Mouse (Mus musculus) T-helper 17 cell (primary cell): Measurements from ENCODE around the gene Shisa4.
"Not testable (repeated sequence)": the region's sequence is repeated elsewhere in the genome, so short reads cannot be mapped to it uniquely, and the experiment has no call there.

Source experiments
- in situ Hi-C, 2 experiments: fragments of 300-600 bp; cut with MboI, MseI; formaldehyde crosslinking; loops; 1 replicate in 1 of 2; 2 replicates in 1 of 2; pipeline ENCODE4 v1.15.1; 2025; ENCODE audit warnings: high pct_unique_total_duplicates in 2 of 2

The Shisa4 gene

DNA sequence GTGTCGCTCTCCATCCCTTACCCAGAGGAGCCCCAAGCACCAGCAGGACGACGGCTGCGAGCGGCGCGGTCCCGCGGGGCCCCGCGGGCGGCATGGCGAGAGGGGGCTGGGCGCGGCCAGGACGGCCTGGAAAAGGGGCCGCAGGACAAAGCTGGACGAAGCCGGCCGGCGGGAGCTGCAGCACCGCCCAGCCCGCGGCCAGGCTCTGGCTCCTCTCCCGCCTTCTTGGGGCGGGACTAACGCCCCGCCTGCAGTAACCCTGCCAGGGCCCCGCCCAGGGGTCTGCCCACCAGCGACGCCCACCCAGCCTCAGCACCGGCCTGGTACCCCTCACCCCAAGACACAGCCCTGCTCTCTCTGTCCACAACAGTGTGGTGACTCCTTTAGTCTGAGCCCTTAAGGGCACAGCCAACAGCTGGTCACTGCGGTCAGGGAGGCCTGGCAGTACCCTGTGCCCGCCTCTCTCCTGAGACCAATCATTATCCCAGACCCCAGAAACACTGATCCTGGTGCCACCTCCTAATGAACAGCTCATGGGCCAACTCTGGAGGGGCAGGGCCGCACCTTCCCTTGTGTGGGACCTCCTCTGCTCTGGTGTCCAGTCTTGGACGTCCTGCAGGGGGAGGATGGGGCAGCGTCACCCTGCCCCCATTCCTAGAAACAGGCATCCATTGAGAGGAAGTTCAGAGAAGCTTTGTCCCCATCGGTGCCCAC is at the start of gene Shisa4:
Gene Shisa4 (minus strand): TSS at position 370 of the 714 bp plus-strand sequence.
- in situ Hi-C loops, result no loop called here

DNA sequence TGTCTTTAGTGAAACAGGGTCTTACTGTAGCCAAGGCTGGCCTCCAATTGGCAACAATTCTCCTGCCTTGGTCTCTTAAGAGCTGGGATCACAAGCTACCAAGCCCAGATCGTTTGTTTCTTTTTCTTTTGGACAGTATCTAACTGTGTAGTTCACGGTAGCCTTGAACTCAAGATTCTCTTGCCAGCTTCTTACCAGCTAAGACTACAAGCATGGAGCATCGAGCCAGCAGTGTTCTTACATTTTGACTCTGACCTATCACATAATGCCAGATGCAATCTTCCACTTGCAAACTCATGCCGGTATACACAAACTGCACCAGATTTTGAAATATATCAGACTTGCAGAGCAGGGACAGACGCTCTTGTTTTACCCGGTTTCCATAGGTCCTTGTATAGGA is 47.7 kb upstream of the Shisa4 start:
- in situ Hi-C loops, result no loop called here

DNA sequence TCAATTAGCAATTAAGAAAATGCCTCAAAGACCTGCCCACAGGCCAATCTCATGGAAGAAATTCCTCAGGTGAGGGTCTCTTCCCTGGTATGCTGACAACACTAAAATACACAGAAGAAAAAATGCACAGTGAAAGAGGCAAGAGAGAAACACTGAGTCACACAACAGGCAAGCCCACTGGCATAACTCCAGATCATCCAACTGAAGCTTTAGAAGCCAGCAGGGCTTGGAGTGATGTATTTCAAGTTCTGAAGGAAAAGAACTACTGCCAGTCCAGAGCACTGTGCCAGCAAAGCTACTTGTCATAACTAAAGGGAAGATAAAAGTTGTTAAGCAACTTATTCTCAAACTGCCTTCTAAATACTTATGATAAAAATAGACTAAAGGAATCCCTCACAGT is 39.0 kb upstream of the Shisa4 start:
- in situ Hi-C loops, result loop anchor here in 1 of 2 experiments (10.0 kb wide), 1 partner anchor 819 kb away; no protein-coding TSS in a partner anchor

DNA sequence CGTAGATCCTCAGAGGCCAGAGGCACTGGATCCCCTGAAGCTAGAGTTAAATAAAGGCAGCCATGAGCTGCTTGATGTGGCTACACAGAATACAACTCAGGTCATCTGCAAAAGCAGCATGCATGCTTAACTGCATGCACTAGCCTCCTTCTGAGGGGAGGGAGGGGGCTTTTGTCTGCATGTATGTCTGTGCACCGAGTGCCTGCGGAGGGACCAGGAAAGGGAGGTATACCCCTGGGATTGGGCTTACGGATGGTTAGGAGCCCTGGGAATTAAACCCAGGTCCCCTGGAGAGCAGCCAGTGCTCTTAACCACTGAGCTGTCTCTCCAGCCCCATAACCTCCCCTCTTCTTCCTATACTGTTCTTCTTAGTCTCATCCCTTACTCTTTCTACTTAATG is 37.1 kb upstream of the Shisa4 start:
- in situ Hi-C loops, result loop anchor here in 1 of 2 experiments (10.0 kb wide), 1 partner anchor 817 kb away; no protein-coding TSS in a partner anchor

DNA sequence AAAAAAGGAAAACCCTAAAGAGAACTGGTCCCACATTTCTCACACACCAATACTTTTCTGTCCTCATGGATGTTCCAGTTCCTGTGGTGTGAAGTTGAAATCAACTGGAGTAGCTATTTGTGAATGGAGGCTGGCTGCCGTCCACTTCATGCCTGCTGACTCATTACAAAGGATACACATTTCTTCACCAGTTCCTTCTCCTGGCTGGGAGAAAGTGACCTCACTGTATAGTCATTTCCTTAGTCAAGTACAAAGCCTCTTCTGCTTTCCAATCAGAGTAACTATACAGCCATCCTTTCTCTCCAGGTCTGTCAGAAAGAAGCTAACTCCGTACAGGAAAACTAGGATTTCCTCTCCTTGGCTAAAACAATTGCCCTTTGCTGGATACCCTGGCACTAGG is 35.9 kb upstream of the Shisa4 start:
- in situ Hi-C loops, result loop anchor here in 1 of 2 experiments (10.0 kb wide), 1 partner anchor 816 kb away; no protein-coding TSS in a partner anchor

DNA sequence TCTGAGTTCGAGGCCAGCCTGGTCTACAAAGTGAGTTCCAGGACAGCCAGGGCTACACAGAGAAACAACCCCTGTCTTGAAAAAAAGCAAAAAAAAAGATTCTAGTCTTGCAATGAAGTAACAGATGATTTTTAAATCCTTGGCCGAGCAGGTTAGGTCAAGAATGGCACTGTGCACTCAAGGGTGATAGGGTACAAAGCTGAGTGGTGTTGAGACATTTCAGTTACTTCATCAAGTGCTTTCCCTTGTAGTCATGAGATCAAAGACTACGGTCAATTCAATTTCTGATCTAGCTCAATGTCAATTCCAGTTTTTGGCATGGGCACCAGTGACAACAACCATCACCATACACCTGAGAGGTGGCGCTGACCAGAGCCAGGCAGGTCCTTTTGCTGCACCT is 33.9 kb upstream of the Shisa4 start:
- in situ Hi-C loops, result no loop called here

DNA sequence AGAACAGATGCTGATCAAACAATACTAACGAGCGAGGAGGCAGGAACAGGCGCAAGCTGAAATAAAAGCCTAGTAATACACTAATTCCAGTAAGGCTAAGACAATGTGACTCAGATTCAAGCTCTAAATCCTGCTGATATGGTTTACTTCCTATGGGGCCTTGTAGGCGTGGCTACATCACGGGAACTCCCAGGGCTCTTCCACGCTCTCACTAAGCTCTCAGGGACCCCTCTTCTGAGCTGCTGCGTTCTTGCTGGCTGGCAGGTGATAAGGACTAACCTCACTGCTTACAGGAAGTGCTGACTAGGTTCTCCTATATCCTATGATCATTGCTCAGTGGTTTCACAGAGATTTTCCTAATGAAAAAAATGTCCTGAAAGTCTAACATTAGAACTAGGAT is 30.3 kb upstream of the Shisa4 start:
- in situ Hi-C loops, result no loop called here

DNA sequence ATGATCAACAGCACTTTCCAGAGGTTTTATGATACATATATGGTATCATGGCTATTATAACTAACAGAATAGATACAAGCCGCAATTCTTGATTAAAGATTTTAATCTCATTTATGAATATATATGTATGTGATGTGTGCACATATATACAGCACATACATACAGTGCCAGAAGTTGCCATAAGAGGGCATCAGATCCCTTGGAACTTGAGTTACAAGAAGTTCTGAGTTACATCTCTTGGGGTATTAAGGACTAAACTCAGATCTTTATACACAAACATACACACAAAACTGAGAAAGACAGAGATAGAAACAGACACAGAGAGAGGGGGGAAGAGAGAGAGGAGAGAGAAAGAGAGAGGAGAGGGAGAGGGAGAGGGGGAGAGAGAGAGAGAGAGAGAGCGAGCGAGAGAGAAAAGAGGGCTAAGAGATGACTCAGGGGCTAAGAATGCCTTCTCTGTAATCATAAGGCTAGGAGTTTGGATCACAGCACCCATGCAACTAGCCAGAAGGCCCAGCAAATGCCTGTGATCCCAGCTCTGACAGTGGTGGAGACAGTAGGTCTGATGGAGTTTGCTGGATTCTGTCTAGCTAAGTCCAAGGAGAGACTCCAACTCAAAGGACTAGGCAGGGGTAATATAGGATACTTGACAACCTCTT is 26.5 kb upstream of the Shisa4 start:
- in situ Hi-C loops, result no loop called here

DNA sequence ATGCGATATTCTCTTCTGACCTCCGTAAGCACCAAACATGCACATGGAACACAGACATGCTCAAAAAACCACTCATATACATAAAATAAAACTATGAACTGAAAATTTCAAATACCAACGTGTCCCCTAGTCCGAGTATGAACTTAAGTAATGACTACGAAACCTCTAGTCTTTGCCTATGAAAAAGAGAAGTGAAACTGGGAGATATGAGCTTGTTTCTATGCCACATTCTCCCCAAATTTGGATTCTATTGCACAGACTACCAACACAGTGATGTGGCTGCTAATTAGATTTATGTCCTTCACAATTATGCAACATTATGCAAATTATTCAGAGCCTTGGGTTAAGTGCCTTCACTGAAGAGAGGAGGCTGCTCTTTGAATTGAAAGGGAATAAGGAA is 24.4 kb upstream of the Shisa4 start:
- in situ Hi-C loops, result no loop called here

DNA sequence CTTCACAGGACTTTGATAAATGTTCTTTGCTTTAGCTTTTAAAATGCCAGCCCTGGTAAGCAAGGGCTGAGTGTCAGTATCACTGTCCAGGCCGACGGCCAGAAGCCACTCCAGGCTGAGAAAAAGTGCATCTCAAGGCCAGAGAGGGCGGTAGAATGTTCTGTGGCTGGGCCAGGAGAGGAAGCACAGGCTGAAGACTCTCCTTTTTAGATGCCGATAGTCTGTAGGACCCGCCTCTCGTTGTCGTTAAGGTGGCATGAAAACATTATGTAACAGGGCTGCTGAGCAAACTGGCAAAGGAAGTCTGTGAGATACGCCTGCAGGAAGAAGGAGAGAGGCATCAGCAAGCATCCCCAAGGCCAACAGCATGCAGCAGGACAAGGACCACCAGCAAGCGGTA is 10.1 kb upstream of the Shisa4 start:
- in situ Hi-C loops, result no loop called here

DNA sequence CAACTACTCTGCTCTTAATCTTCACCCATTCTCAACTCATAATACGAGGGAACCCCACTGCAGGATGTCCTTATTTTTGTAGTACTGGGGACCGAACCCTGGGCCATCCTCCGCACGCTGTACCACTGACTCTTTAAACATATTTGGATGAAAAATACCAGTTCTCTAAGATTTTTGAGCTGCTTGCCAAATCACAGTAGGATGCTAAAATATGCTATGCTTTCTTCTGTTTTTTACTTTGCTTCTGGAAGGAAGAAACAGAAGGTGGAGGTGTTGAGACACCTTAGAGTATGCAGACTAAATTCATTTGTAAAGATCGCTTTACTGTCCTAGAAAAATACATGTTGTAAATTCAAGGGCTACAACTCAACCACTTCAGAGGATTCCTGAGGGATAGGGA is 9.1 kb upstream of the Shisa4 start:
- in situ Hi-C loops, result no loop called here

DNA sequence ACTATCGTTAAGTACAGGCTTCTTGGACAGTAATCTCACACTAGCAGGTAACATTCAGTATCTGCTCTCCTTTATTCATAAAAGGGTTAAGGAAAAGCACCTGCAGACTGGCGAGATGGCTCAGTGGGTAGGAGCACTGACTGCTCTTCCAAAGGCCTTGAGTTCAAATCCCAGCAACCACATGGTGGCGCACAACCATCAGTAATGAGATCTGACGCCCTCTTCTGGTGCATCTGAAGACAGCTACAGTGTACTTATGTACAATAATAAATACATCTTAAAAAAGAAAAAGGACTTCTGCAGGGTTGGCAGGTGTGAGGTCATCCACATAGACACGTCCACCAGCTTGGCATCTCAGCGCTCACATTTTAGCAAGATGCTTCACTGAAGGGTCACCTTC is 6.5 kb upstream of the Shisa4 start:
- in situ Hi-C loops, result not testable (repeated sequence)

DNA sequence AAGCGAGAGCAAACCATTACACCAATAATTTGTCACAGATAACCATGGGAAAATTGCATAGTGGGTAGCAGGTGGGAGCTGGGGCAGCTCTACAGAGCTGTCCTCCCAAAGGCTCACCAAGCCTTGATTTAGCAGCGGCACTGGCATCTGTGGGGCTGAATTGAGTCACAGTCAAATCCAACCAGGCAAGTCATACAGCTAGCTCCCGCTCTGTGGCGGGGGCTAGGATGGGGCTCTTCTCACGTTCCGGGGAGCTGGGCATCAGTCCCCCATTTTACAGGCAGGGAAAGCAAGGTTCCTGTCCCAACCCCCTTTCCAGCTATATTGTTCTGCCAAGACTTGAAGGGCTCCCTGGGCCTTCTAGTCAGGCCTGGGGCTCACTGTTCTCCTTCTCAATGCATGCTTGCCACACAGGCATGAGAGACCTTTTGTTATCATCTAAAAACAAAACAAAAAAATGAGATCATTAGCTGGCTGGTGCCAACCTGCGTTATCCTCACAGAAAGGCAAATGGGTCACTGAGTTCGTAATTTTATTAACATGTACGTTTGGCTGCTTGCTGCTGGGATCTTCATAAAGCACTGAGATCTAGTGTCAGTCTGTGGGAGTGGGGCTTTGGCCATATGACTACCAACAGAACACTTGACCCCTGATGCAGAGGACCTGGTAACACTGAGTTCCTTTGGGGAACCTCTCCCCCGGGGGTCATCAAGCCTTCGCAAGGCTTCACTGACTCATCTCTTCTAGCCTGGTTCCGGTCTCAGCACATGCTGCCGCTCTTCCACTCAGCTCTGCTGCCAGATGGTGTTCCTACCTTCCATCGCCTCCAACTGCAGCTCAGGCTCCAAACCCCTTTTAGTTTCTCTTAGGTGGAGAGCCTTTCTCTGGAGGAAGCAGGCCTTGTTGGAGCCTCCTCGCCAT is 5.3 kb upstream of the Shisa4 start:
- in situ Hi-C loops, result no loop called here

DNA sequence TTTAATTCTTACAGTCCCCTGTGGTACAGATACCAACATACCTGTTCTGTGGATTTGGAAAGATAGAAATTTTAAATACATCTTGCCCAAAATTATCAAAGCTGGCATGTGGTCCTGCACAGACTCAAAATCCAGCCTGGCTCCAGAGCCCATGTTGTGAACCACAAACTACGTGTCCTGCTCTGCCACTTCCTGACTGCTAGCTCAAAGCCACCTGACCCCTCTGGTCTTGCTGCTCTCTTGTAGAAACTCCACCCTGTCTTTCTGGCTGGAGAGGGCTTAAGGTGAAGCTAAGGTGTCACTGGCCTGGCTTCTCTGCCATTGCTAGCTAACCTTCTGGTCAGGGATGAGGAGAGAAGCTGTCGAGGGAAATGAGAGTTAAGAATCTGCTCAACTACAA is 4.0 kb upstream of the Shisa4 start:
- in situ Hi-C loops, result no loop called here

DNA sequence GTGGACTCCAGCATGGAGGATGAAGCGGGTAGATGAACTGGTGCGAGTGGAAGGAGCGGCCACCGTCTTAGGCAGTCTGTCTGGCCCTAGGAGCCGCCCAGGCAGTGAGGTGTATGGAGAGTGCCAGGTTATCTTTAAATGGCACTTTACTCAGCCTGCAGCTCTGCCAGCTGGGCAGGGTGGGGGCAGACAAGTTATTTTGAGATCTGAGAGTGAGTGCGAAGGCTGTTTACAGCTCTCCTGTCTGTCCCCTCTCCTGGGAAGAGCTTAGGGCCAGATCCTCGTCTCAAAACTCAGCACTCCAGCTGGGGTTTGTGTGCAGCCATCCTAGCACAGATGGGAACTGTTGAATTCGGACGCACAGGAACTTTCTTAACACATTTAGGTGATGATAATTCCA is 3.5 kb upstream of the Shisa4 start:
- in situ Hi-C loops, result no loop called here

DNA sequence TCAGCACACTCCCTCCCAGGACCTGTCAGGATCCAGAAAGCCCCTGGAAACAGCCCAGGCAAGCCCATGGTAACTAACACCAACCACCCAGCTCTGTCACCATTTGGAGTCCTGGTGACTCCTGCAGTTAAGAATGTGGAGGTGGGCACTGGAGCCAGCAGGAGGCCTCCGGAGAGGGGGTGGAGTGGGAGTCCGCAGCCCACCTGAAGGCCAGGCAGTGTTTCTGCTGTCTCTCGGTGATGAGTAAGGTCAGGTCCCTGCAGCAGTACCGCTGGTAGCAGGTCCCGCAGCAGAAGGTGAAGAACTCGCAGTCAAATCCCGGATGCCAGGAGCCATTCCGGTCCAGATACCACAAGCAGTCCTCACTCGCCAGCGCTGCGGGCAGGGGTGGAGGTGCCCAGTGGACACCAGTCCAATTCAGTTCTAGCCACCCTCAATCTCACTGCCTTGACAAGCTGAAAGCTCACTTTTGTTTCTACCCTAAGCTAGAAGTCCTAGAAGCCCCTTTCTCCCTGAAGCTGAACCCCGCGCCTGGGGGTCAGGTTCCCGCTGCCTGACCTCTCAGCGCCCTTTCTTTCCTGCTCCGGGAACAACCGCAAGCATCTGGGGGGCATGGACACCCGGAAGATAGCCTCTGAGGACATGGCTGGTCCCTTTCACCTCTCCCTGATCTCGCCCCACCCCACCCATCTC is 716 bp downstream of the Shisa4 start:
- in situ Hi-C loops, result no loop called here

DNA sequence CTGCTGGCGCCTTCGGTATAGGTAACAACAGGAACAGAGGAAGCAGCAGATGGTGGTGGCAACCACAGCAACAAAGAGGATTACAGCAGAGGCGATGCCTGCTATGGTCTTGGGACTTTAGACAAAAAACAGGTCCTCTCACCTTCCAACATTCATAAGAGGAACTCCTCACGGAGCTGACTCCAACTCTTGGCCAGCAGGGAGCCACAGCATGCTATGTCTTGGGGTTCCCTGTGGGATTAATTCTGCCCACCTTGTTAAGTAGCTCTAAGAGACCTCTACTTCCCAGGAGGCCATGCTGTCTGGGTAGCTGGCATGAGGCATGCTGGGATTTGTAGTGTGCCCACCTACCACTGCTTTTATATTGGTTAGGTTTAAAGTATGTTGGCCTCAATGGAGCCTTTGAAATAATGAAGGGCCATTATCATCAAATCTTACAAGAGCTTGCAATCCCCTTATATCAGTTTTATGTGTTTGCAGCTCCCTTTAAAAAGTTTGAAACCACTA is 1.8 kb downstream of the Shisa4 start:
- in situ Hi-C loops, result no loop called here

DNA sequence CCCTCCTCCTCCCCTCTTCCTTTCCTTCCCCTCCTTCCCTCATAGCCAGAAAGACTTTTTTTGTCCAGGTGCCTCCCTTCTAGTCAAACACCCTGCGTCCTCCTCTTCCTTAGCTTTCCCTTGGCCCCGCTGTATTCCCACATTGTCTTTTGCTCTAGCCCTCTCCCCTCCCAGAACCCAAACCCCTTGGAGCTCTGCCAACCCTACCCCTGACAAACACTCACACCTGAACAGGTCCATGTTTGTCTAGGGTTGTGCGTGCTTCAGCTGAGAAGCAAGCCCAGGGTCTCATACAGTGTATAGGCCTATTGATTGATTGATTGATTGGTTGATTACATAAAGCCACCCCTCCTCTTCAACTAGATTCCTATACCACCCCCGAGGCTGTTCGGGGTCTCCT is 5.6 kb downstream of the Shisa4 start:
- in situ Hi-C loops, result loop anchor here (5.0 kb wide), 2 partner anchors 207 to 212 kb away; no protein-coding TSS in a partner anchor

DNA sequence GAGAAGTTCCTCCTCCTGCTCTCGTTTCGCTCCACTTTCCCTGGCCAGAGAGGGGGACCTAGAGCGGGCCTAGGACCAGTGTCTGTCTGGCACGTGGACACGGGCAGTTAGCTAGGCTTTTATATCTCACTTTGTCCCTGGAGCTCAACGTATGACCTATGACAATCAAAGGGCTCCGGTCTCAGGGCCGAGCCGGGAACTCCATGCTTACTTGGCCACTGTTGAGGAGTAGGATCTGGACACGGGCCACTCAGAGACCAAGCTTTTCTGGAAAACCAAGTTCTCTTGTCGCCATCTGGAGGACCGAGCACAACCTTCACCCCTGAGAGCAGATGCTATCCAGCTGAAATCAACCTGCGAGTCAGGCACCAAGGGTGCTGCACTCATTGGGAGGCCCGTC is 6.1 kb downstream of the Shisa4 start:
- in situ Hi-C loops, result loop anchor here (5.0 kb wide), 2 partner anchors 207 to 212 kb away; no protein-coding TSS in a partner anchor

DNA sequence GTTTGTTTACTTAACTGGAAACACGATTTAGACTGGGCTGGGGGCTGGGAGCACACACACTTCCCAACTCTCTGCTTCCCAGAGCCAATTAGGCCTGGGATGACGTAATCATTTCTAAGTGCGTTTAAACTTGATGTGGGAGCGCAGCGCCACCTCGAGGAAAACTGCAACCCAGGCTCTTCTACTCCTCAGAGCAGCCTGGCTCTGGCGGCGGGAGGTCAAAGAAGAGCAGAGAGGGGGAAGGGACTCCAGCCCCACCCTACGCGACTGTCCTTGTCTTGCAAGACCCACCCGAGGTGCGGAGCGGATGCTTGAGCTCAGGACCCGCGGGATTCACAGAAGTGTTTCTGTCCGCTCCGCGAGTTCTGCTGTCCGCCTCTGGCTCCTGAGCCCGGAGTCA is 6.8 kb downstream of the Shisa4 start:
- in situ Hi-C loops, result loop anchor here (5.0 kb wide), 2 partner anchors 206 to 211 kb away; no protein-coding TSS in a partner anchor

DNA sequence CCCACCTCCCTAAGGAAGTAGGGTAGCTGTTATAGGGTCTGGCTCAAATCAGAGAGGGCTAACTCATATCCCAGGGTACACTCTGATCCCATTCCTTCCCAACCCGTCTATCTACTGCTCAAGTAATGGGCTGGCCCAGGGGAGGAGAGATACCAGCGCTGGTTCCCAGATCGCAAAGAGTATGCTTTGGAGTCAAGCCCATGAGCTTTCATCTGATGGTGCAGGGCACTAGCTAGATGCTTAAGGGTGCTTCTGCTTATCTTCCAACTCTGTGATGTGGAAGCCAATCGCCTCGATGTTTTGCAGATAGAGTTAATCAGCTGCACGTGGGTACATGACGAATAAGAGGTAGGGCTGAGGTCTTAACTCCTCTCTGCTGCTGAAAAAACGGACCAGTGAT is 7.4 kb downstream of the Shisa4 start:
- in situ Hi-C loops, result loop anchor here (5.0 kb wide), 2 partner anchors 205 to 210 kb away; no protein-coding TSS in a partner anchor
